Mouse (Mus musculus): ENCODE results near the gene Gm6592. TPM values are rescaled to one million over a fixed set of nuclear protein-coding genes. Genes with fewer than 3 reads are reported as not detected.
"Not testable (repeated sequence)": the region's sequence is repeated elsewhere in the genome, so short reads cannot be mapped to it uniquely, and the experiment has no call there.

Gene Gm6592
- not detected in 2 replicates for polyA plus RNA-seq (2016; fragmentation: Nextera tagmentation; extraction: Ambion mirVana)

DNA sequence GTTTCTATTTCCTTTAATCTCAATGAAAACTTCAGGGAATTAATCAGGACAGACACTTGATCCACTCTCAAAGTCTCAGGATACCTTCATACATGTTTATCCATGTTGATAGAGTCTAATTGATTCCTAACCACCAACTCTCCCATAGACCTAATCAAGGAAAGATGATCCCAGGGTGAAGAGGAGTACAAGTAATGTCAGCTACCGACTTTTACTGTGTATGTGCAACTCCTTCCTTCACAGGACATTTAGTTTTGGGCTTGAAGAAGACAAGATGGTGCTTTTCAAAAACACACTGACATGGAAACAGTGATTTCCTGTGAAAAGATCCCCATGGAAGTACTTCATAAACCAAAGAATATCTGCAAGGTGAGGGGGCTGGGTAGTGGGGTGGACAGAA lies at the start of gene Gm6592:
Gene Gm6592, plus strand, starts transcription at position 301 of the 400 bp plus-strand sequence.
- no peaks in the 10 kb centered on the region for H3K27me3 ChIP-seq (replicated peaks)
- H3K9ac ChIP-seq, result no peak within 1 kb of the TSS
- H3K36me3 ChIP-seq, result no peaks in the 10 kb centered on the region
- ATAC-seq, result no peak
- 33% methylated on average over 1 of the region's 1 CpGs for WGBS (ENCODE audit: insufficient replicate concordance)
- no peaks in the 10 kb centered on the region for H3K4me1 ChIP-seq
- H3K9me3 ChIP-seq (replicated peaks), result no peaks in the 10 kb centered on the region
- no peak within 1 kb of the TSS for H3K27ac ChIP-seq
- H3K4me2 ChIP-seq, result no peak within 1 kb of the TSS
- no peak within 1 kb of the TSS for H3K4me3 ChIP-seq

DNA sequence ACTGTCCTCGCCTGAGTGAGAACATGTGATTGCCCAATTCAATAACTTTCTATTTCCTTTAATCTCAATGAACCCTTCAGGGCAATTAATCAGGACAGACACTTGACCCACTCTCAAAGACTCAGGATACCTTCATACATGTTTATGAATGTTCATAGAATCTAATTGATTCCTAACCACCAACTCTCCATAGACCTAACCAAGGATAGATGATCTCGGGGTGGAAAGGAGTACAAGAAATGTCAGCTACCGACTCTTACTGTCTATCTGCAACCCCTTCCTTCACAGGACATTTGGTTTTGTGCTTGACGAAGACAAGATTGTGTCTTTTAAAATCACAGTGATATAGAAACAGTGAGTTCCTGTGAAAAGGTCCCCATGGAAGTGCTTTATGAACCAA lies 40.4 kb upstream of the Gm6592 start, which contains the start of gene Ssxb5:
Gene Ssxb5, plus strand, starts transcription at position 301 of the 400 bp plus-strand sequence.
- not testable (repeated sequence) for H3K27me3 ChIP-seq (replicated peaks); H3K27ac ChIP-seq; H3K4me1 ChIP-seq; ATAC-seq; H3K9me3 ChIP-seq (replicated peaks); H3K4me2 ChIP-seq; H3K36me3 ChIP-seq; H3K9ac ChIP-seq; H3K4me3 ChIP-seq
- WGBS (ENCODE audit: insufficient replicate concordance), result 63% methylated on average over 4 of the region's 4 CpGs

DNA sequence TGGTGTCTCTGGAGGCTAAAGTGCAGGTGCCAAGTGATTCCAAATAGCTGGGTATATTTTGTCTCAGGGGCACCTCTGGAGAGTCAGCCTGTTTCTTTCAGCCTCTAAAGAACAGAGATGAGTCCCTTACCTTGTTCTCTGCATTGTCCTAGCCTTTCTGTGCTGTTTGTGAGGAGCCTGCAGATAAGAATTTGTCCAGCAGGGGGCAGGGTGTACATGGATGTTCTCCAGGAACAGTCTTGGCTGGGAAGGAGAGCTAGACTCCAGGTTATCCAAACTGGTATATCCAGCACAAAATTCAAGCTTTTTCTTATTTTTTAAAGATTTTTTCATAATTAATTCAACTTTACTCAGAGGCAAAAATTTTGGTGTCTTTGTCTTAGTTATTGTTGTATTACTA lies 11.8 kb upstream of the Gm6592 start:
- Histone ChIP-seq H3K36me3 (no peaks in the 10 kb centered on the region), H3K27me3 (replicated peaks) (no peaks in the 10 kb centered on the region), H3K4me1 (no peaks in the 10 kb centered on the region), H3K4me2 (no peak overlapping the region), H3K4me3 (no peak overlapping the region), H3K9me3 (replicated peaks) (no peaks in the 10 kb centered on the region), H3K27ac (no peak overlapping the region), H3K9ac (no peak overlapping the region)
- no peak for ATAC-seq

DNA sequence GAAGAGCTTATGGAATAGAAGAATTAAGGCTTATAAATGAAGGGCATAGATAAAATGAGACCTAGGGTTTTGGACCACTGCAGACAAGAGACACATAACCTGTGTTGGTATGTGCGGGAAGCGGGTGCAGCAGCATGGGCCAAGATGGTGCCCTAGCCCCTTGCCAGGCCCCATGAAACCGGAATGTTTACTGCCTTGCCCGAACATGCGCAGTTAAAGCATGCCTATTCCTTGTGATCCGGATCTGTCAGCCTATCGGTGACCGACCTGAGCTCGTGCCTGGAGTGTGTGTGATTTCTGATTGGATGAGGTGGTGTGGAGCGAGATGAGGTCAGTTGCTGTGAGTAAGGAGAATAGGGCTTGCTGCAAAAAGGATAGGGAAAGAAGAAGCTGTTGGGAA lies 8.7 kb downstream of the Gm6592 start:
- H3K4me1 ChIP-seq, result no peaks in the 10 kb centered on the region
- H3K27me3 ChIP-seq (replicated peaks), result no peaks in the 10 kb centered on the region
- H3K9ac ChIP-seq, result no peak overlapping the region
- H3K4me2 ChIP-seq, result no peak overlapping the region
- no peaks in the 10 kb centered on the region for H3K9me3 ChIP-seq (replicated peaks)
- no peak for ATAC-seq
- H3K27ac ChIP-seq, result no peak overlapping the region
- 71% methylated on average over 10 of the region's 10 CpGs for WGBS (ENCODE audit: insufficient replicate concordance)
- H3K36me3 ChIP-seq, result no peaks in the 10 kb centered on the region
- no peak overlapping the region for H3K4me3 ChIP-seq

DNA sequence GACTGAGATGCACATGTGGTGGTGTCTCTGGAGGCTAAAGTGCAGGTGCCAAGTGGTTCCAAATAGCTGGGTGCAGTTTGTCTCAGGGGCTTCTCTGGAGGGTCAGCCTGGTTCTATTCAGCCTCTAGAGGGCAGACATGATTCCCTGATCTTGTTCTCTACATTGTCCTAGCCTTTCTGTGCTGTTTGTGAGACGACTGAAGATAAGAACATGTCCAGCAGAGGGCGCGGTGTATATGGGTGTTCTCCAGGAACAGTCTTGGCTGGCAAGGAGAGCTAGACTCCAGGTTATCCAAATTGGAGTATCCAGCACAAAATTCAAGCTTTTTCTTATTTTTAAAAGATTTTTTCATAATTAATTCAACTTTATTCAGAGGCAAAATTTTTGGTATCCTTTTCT lies 20.5 kb downstream of the Gm6592 start:
- H3K4me3 ChIP-seq; H3K27me3 ChIP-seq (replicated peaks); H3K4me1 ChIP-seq; H3K9me3 ChIP-seq (replicated peaks); H3K4me2 ChIP-seq; H3K27ac ChIP-seq; ATAC-seq; H3K9ac ChIP-seq; H3K36me3 ChIP-seq: not testable (repeated sequence)
- 0% methylated on average over 3 of the region's 3 CpGs for WGBS (ENCODE audit: insufficient replicate concordance)

DNA sequence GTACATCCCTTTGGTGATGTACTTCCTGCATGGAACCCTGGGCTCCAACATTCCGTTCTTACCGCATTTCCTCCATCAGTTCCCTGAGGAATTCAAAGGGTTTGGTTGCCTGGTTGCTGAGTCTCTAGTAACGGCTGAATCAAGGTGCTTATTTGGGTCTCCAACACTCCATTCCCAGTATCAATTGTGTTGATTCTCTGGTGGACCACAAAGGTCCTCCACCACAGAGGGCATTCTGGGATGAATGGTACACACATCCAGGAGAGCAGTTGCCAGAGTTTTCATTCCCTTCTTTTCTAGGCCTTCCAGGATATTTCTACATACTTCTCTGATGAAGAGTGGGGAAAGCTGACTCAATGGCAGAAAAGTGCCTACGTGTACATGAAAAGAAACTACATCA lies 30.2 kb downstream of the Gm6592 start, which contains the start of gene Gm5751:
Gene Gm5751, plus strand, starts transcription at position 301 of the 400 bp plus-strand sequence.
- not testable (repeated sequence) for H3K4me2 ChIP-seq; H3K4me3 ChIP-seq; H3K4me1 ChIP-seq; H3K9me3 ChIP-seq (replicated peaks); H3K36me3 ChIP-seq; H3K27me3 ChIP-seq (replicated peaks); H3K27ac ChIP-seq; ATAC-seq; H3K9ac ChIP-seq
- 77% methylated on average over 4 of the region's 4 CpGs for WGBS (ENCODE audit: insufficient replicate concordance)

DNA sequence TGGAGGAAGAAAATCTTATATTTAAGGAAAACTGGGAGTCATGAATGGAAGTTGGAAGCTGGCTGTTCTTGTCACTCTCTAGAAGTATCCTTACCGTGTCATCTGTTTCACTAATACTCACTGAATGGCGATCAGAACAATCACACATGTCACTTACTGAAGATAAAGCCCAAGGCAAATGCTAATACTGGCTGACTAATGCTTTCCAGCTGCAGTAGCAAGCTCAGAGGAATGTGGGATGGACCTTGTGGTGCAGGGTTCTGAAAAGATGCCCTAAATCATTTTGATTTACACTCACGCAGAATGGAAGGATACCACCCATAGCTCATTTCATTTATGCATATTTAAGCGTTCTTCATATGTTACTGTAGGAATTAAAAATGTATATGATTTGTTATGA lies 40.5 kb downstream of the Gm6592 start:
- Histone ChIP-seq H3K9me3 (replicated peaks) (no peaks in the 10 kb centered on the region), H3K4me3 (no peak overlapping the region), H3K36me3 (no peaks in the 10 kb centered on the region), H3K4me1 (no peaks in the 10 kb centered on the region), H3K9ac (no peak overlapping the region), H3K27ac (no peak overlapping the region), H3K4me2 (no peak overlapping the region), H3K27me3 (replicated peaks) (no peaks in the 10 kb centered on the region)
- no peak for ATAC-seq
- WGBS (ENCODE audit: insufficient replicate concordance), result 53% methylated on average over 4 of the region's 4 CpGs

DNA sequence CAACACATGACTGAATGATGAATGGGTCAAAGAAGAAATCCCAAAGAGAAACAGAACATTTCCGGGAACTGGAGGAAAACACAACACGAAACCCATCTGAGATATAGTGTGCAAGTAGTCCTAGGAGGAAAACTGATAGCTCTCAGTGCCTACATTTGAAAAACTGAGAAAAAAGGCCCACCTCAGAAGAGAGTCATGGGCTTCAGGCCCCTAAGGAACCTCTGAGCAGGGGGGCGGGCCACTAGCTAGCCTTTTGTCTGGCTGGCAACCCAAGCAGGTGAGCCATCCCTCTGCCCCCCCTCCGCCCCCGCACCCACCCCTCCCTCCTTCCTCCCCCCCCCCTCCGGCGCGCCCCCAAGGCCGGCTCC lies 48.2 kb downstream of the Gm6592 start:
- H3K9ac ChIP-seq, result no peak overlapping the region
- H3K4me1 ChIP-seq, result no peaks in the 10 kb centered on the region
- peak overlapping the region; percentile 52 for H3K4me2 ChIP-seq
- H3K9me3 ChIP-seq (replicated peaks), result no peaks in the 10 kb centered on the region
- H3K27ac ChIP-seq, result no peak overlapping the region
- H3K27me3 ChIP-seq (replicated peaks), result peaks cover 34% of the 10 kb centered on the region
- H3K4me3 ChIP-seq, result 0 out of 2 replicates have a peak overlapping the region, but pooled peaks have one; percentile 45
- no peak for ATAC-seq
- no peaks in the 10 kb centered on the region for H3K36me3 ChIP-seq
- 68% methylated on average over 2 of the region's 9 CpGs for WGBS (ENCODE audit: insufficient replicate concordance)

DNA sequence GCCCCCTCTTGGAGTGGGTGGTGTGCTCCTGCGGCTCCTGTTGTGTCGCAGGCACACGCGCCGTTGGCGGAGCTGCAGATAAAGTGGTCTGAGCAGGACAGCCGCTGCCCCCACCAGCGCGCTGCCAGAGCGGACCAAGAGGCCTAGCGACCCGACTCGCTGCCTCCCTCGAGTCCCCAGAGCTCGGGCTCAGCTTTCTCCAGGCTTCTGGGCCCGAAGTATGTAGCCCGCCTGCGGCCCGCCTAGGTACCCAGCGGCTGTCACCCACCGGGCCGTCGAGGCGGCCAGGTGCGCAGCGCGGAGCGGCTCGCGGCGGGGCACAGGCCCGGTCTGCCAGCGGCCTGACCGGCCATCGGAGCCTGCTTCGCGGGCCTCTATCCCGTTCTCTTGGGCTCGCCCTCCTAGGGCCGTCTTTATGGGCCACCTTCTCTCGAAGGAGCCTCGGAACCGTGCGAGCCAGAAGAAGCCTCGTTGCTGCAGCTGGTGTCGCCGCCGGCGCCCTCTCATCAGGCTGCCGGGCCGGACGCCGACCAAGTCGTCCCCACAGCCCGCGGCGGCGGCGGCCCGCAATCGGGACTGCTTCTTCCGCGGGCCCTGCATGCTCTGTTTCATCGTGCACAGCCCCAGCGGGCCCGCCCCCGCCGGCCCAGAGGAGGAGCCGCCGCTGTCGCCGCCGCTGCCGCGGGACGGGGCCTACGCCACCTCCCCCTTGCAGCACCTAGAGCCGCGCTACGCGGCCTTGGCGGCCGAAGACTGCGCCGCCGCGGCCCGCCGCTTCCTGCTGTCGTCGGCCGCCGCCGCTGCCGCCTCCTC lies 48.8 kb downstream of the Gm6592 start, which contains the start of gene B630019K06Rik:
Gene B630019K06Rik, plus strand, starts transcription at position 40 of the 813 bp plus-strand sequence.
- ATAC-seq, result peak; percentile 61
- 6% methylated on average over 32 of the region's 95 CpGs for WGBS (ENCODE audit: insufficient replicate concordance)
- H3K27me3 ChIP-seq (replicated peaks), result peaks cover 34% of the 10 kb centered on the region
- H3K9me3 ChIP-seq (replicated peaks), result no peaks in the 10 kb centered on the region
- H3K4me1 ChIP-seq, result no peaks in the 10 kb centered on the region
- H3K36me3 ChIP-seq, result no peaks in the 10 kb centered on the region
- H3K4me2 ChIP-seq, result peak within 1 kb of the TSS; percentile 52
- 0 out of 2 replicates have a peak within 1 kb of the TSS, but pooled peaks have one; percentile 22 for H3K9ac ChIP-seq
- peak within 1 kb of the TSS; percentile 45 for H3K4me3 ChIP-seq
- 0 out of 2 replicates have a peak within 1 kb of the TSS, but pooled peaks have one; percentile 4 for H3K27ac ChIP-seq

DNA sequence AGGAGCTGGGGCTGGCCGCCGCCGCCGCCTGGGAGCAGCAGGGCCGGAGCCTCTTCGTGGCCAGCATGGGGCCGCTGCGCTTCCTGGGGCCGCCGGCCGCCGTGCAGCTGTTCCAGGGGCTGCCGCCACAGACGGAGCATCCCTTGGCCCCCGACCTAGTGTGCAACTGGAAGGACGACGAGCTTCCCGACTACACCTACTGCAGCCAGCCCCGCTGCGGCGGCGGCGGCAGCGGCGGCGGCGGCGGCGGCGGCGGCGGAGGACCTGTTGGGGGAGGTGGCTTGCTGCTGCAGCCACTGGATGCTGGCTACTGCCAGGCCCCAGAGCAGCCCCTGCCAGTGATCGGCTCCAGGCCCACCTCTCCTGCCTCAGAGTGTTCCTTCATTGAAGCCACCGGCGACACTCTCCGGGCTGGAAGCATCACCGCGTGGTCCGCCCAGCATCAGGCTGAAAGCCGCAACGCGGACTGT lies 49.4 kb downstream of the Gm6592 start:
- Histone ChIP-seq H3K9me3 (replicated peaks) (no peaks in the 10 kb centered on the region), H3K4me2 (peak overlapping the region; percentile 52), H3K27ac (no peak overlapping the region), H3K4me3 (peak overlapping the region; percentile 45), H3K4me1 (no peaks in the 10 kb centered on the region), H3K9ac (0 out of 2 replicates have a peak overlapping the region, but pooled peaks have one; percentile 22), H3K36me3 (no peaks in the 10 kb centered on the region), H3K27me3 (replicated peaks) (peaks cover 34% of the 10 kb centered on the region)
- no peak for ATAC-seq
- WGBS (ENCODE audit: insufficient replicate concordance), result 15% methylated on average over 29 of the region's 42 CpGs
